Mouse (Mus musculus): ENCODE data around the gene Mex3b.

- TF ChIP-seq CTCF (IDR thresholded peaks at IDR 0.05; ENCODE audit: extremely low read depth, insufficient read depth, insufficient read length, insufficient replicate concordance) (no peak), POLR2A (IDR thresholded peaks at IDR 0.05; ENCODE audit: low read depth, low read length) (no peak)
Observed at GRCm38 (mm10) chr7:82821501-82821900, 45.6 kb upstream of the Mex3b start.

Measured in spleen, adult 2 months (tissue).